Mouse (Mus musculus) sigmoid colon, adult 10 weeks (tissue): ENCODE results near the gene 4930596D02Rik. TPM values are rescaled to one million over a fixed set of nuclear protein-coding genes. Genes with fewer than 3 reads are reported as not detected.

ENCODE experiments used
- polyA plus RNA-seq: library from polyadenylated mRNA; stranded (reverse); fragments of 350-450 nt; fragmentation: Illumina TruSeq; extraction: RNeasy Lipid Tissue Mini Kit (QIAGEN cat#74804); gene quantifications from one replicate; pipeline ENCODE4 v1.2.3, GENCODE M21; 2014; ENCODE audit warnings: low read depth, low replicate concordance

4930596D02Rik gene
- not detected for polyA plus RNA-seq

GRCm38 (mm10) chr14:35811878-35812277 is at the start of gene 4930596D02Rik:
4930596D02Rik (minus strand) TSS chr14:35811978.

